Mouse (Mus musculus) neural tube, embryonic 14.5 days (tissue): ENCODE data around the gene Abhd4. TPM values are rescaled to one million over a fixed set of nuclear protein-coding genes. Genes with fewer than 3 reads are reported as not detected.

Experiments used
- ATAC-seq: fragments of 200-750 bp; cut with Nextera tagmentation; 2 replicates; pipeline ENCODE4 v1.8.0; 2017; ENCODE audit warnings: low read depth, mild to moderate bottlenecking, moderate TSS enrichment, moderate library complexity
- H3K27ac ChIP-seq: fragments of 300-500 bp; sonication (generic); 2 replicates; pipeline ENCODE4 v1.5.1; 2014; ENCODE audit warnings: low read depth, mild to moderate bottlenecking, control low read depth, low read length, moderate library complexity, mixed read lengths
- H3K27me3 ChIP-seq: fragments of 300-500 bp; sonication (generic); 2 replicates; pipeline ENCODE4 v1.6.1; 2014; ENCODE audit warnings: low read length; ENCODE audit not compliant: control insufficient read depth, insufficient read depth
- H3K36me3 ChIP-seq: fragments of 300-500 bp; sonication (generic); 2 replicates; pipeline ENCODE4 v1.6.1; 2014; ENCODE audit warnings: low read length, mixed read lengths; ENCODE audit not compliant: control insufficient read depth, insufficient read depth
- H3K4me1 ChIP-seq: fragments of 300-500 bp; sonication (generic); 2 replicates; pipeline ENCODE4 v1.6.1; 2014; ENCODE audit warnings: low read length; ENCODE audit not compliant: control insufficient read depth, insufficient read depth
- H3K4me2 ChIP-seq: fragments of 300-500 bp; sonication (generic); 2 replicates; pipeline ENCODE4 v1.6.1; 2014; ENCODE audit warnings: mild to moderate bottlenecking, low read depth, low read length, control low read depth
- H3K4me3 ChIP-seq: fragments of 300-500 bp; sonication (generic); 2 replicates; pipeline ENCODE4 v1.5.1; 2014; ENCODE audit warnings: low read depth, low read length, control low read depth, mixed read lengths
- H3K9ac ChIP-seq: fragments of 300-500 bp; sonication (generic); replicated peaks from 2 replicates; pipeline ENCODE4 v1.6.1; 2014; ENCODE audit warnings: low read depth, mild to moderate bottlenecking, control low read depth, low read length, mixed read lengths
- H3K9me3 ChIP-seq: fragments of 300-500 bp; sonication (generic); 2 replicates; pipeline ENCODE4 v1.6.1; 2016; ENCODE audit warnings: low read length; ENCODE audit not compliant: control insufficient read depth
- WGBS: fragments of 180-500 bp; shearing (Covaris S2); extraction: QIAGEN DNeasy Blood & Tissue Kit; methylation state at CpG from one replicate; pipeline ENCODE4 v1.1.7; 2014; 5-methylcytosine and 5-hydroxymethylcytosine counted together
- polyA plus RNA-seq: library from polyadenylated mRNA; unstranded; fragments of >200 nt; fragmentation: Nextera tagmentation; extraction: Ambion mirVana; gene quantifications from 2 replicates; pipeline ENCODE4 v1.2.1, GENCODE M21; 2014

Abhd4 gene
- polyA plus RNA-seq, 1 experiment from 2014 or later: 57.4 TPM

DNA sequence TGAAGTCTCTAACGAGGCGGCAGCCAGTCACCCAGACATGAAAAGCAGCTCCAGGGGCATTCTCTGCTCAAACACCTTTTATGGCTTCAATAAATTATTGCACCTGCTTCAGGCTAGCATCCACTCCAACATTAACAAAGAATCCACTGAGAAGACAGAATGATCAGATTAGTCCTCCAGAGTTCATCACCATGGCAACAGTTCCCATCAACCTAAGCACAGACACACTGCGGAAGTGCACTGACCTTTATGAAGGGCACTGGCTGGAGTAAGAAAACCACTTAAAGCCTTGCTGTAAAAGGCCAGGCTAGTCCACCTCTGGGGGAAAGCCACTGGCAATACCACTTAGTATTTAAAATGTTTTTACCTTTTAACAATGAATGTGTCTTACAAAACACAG lies 9.8 kb upstream of the Abhd4 start:
- peak overlapping the region; percentile 68; the same call in 1 of the 2 replicates for H3K27ac ChIP-seq
- H3K36me3 ChIP-seq: peaks cover 21% of the 10 kb centered on the region
- H3K9me3 ChIP-seq: no peaks in the 10 kb centered on the region
- 10% methylated on average over 3 of the region's 3 CpGs for WGBS
- H3K4me1 ChIP-seq: peaks cover 9% of the 10 kb centered on the region; the same call in 1 of the 2 replicates
- H3K27me3 ChIP-seq: no peaks in the 10 kb centered on the region
- no peak overlapping the region for H3K4me2 ChIP-seq
- peak; percentile 82 for ATAC-seq
- no peak overlapping the region for H3K9ac ChIP-seq
- H3K4me3 ChIP-seq: no peak overlapping the region

DNA sequence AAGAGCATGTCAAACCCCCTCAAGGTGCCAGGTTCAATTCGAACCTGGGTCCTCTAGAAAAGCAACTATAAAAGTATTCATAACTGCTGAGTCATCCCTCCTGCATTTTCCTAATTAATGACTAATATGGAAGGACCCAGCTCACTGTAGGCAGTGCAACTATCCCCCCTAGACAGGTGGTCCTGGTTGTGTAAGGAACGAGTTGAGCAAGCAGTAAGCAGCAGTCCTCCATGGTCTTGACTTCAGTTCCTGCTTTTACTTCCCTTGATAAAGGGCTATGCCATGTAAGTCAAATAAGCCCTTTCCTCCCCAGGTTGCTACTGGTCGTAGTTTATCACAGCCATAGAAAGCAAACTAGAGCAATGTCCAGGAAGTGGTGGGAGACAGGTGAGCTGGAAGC lies 7.8 kb upstream of the Abhd4 start:
- Histone ChIP-seq H3K9ac (no peak overlapping the region), H3K9me3 (no peaks in the 10 kb centered on the region), H3K36me3 (peaks cover 14% of the 10 kb centered on the region), H3K4me2 (no peak overlapping the region), H3K27ac (no peak overlapping the region), H3K27me3 (no peaks in the 10 kb centered on the region), H3K4me1 (peaks cover 29% of the 10 kb centered on the region), H3K4me3 (no peak overlapping the region)
- no peak for ATAC-seq
- 91% methylated on average over 3 of the region's 3 CpGs for WGBS

DNA sequence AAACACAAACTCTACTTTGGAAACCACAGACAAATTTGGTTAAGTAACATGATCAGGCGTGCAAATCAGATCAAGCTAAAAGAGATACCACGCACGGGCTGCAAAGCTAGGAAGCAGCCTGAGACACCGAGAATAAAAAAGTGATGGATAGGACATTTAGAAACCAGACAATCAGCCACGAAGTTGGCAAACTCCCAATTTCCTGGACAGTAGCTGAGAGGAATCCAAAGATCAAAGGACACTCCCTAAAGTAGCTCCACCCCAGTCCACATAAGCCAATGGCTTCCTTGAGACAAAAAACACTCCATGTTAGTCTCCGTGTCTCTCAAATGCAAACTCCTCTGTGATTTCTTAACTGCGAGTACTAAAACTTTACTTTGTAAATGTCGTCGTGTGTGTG lies 4.7 kb upstream of the Abhd4 start:
- peaks cover 34% of the 10 kb centered on the region for H3K4me1 ChIP-seq
- no peak overlapping the region for H3K27ac ChIP-seq
- no peaks in the 10 kb centered on the region for H3K36me3 ChIP-seq
- H3K9ac ChIP-seq: no peak overlapping the region
- 59% methylated on average over 9 of the region's 9 CpGs for WGBS
- no peaks in the 10 kb centered on the region for H3K27me3 ChIP-seq
- H3K4me2 ChIP-seq: peak overlapping the region; percentile 21; the same call in 1 of the 2 replicates
- H3K9me3 ChIP-seq: no peaks in the 10 kb centered on the region
- ATAC-seq: no peak
- no peak overlapping the region for H3K4me3 ChIP-seq

DNA sequence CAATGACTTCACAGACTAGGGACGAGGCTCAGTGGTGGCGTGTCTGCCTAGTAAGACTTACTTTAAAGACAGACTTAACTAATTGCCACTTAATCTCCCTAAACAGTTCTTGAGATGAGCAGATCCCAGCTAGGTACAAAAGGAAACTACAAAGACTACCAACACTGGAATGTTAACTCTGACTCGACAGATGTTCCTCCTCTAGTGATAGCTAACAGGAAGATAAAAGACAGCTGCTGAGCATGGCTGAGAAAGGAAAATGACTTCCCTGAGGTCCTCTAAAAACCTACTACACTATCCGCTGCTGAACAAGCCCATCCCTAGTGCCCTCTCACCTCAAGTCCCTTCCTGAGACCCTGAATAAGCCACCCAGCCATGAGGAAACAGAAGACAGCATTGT lies 3.9 kb upstream of the Abhd4 start:
- Histone ChIP-seq H3K9ac (no peak overlapping the region), H3K4me1 (peaks cover 34% of the 10 kb centered on the region), H3K27ac (no peak overlapping the region), H3K4me2 (peak overlapping the region; percentile 7; the same call in 1 of the 2 replicates), H3K4me3 (no peak overlapping the region), H3K27me3 (no peaks in the 10 kb centered on the region), H3K36me3 (no peaks in the 10 kb centered on the region), H3K9me3 (no peaks in the 10 kb centered on the region)
- no peak for ATAC-seq
- 32% methylated on average over 4 of the region's 4 CpGs for whole genome bisulfite sequencing

DNA sequence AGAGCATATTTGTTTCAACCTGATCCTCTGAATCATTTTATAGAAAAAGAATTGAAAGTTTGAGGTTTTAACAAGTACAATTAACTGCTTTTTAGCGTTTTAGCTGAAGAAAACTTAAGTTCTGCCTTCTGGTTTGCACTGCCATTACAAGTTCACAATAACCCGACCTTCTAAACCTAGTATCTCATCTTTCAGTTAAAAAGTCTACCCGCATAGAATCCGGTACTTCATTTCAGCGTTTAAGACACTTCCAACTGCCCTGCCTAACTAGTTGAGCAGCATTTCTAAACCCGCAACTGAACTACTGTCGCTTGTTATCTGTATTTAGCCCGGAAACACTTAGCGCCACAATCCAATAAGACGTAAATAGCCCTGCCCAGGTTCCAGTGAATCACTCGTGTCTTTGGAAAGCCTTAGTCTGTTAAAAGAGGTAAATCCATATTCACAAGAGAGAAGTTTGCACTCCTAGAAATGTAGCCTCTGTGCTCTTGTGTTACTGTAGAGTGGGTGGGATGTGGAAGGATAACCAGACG lies 748 bp downstream of the Abhd4 start:
- H3K4me3 ChIP-seq: peak overlapping the region; percentile 69
- H3K4me2 ChIP-seq: peak overlapping the region; percentile 50
- no peak for ATAC-seq
- H3K9ac ChIP-seq: no peak overlapping the region
- H3K4me1 ChIP-seq: peaks cover 31% of the 10 kb centered on the region
- H3K36me3 ChIP-seq: no peaks in the 10 kb centered on the region
- 71% methylated on average over 12 of the region's 12 CpGs for WGBS
- no peak overlapping the region for H3K27ac ChIP-seq
- no peaks in the 10 kb centered on the region for H3K9me3 ChIP-seq
- no peaks in the 10 kb centered on the region for H3K27me3 ChIP-seq

DNA sequence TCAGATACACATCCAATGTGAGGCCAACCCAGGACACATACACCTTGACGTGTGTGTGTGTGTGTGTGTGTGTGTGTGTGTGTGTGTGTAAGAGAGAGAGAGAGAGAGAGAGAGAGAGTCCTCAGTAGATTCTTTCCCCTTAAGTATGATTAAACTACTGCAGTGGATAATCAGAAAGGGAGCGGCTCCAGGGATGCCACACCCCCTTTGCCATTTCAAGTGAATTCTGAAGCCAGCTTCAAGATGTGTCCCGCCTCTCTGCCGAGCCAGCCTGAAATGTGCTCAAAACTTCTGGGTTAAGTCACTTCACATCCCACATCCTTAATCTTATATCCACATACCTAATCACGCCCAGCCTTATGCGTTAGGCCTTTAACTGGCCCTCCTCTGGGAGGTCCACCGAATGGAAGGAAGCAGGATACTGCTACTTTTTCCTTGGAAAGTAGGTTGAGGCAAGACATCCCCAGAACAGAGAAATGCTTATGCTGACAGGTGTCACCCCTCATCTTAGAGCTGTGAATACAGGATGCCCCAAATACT lies 4.2 kb downstream of the Abhd4 start:
- WGBS: 72% methylated on average over 7 of the region's 7 CpGs
- no peak overlapping the region for H3K4me3 ChIP-seq
- H3K4me2 ChIP-seq: no peak overlapping the region

DNA sequence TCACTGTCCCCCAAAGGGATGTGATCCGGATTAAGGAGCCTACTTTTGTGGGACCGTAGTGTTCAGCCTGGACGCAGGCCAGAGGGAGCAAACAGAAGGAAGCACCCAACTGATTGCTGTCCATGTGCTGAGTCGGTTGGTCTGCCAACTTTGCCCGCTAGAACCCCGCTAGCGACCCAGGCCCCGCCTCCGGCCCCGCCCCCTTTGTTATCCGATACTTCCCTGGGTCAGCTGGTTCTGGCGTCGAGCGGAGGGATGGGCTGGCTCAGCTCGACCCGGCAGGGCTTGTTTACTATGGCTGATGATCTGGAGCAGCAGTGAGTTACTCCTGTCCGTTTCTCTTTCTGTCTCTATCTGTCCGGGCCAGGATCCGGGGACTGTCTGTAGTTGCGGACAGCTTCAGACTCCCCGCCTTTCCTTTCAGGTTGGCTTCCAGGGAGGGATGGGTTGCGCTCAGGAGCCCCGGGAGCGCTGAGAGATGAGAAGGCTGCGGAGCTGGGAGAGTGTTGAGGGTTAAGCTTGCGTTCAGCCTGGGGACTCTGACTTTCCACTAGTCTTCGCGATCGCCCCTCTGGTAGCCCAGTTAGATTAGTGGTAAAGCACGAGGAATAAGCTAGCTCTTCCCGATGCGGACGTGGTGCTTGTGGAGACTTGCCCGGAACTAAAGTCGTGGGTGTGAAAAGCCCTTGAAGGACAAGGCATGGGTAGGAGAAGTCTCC lies 5.2 kb downstream of the Abhd4 start:
- under 1% methylated on average over 35 of the region's 35 CpGs for WGBS
- Histone ChIP-seq H3K4me3 (peak overlapping the region; percentile 44), H3K9ac (peak overlapping the region; percentile 49), H3K4me2 (peak overlapping the region; percentile 71), H3K4me1 (0 out of 2 replicates have a peak, but pooled peaks cover 3% of the 10 kb centered on the region), H3K27ac (0 out of 2 replicates have a peak overlapping the region, but pooled peaks have one; percentile 23), H3K36me3 (no peaks in the 10 kb centered on the region), H3K9me3 (no peaks in the 10 kb centered on the region), H3K27me3 (no peaks in the 10 kb centered on the region)
- ATAC-seq: peak; percentile 91

More for the DNA sequence above, 4.2 kb downstream of the Abhd4 start:
- ATAC-seq: no peak
- H3K9me3 ChIP-seq: no peaks in the 10 kb centered on the region
- H3K36me3 ChIP-seq: no peaks in the 10 kb centered on the region
- H3K27me3 ChIP-seq: no peaks in the 10 kb centered on the region
- H3K27ac ChIP-seq: no peak overlapping the region
- H3K9ac ChIP-seq: no peak overlapping the region
- H3K4me1 ChIP-seq: 0 out of 2 replicates have a peak, but pooled peaks cover 3% of the 10 kb centered on the region

DNA sequence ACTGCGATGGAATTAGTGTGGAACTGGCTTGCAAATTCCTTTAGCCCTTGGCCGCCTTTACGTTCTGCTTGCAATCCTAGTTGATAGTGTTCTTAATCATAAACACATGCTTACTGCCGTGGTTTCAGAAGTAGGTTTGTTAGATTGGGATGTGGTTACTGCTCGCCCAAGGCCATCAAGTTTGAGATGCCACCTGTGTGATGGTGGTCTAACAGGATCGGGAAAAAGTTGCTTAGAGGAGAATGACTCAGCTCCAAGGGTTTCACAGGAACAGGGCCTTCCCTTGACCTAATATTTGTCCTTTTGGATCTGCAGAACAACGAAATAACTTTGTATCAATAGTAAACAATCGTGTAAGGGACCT lies 5.7 kb downstream of the Abhd4 start:
- H3K27me3 ChIP-seq: no peaks in the 10 kb centered on the region
- peak overlapping the region; percentile 44 for H3K4me3 ChIP-seq
- H3K4me2 ChIP-seq: peak overlapping the region; percentile 71
- H3K27ac ChIP-seq: 0 out of 2 replicates have a peak overlapping the region, but pooled peaks have one; percentile 23
- no peaks in the 10 kb centered on the region for H3K36me3 ChIP-seq
- H3K4me1 ChIP-seq: 0 out of 2 replicates have a peak, but pooled peaks cover 3% of the 10 kb centered on the region
- ATAC-seq: no peak
- H3K9me3 ChIP-seq: no peaks in the 10 kb centered on the region
- WGBS: 27% methylated on average over 8 of the region's 8 CpGs
- peak overlapping the region; percentile 49 for H3K9ac ChIP-seq

DNA sequence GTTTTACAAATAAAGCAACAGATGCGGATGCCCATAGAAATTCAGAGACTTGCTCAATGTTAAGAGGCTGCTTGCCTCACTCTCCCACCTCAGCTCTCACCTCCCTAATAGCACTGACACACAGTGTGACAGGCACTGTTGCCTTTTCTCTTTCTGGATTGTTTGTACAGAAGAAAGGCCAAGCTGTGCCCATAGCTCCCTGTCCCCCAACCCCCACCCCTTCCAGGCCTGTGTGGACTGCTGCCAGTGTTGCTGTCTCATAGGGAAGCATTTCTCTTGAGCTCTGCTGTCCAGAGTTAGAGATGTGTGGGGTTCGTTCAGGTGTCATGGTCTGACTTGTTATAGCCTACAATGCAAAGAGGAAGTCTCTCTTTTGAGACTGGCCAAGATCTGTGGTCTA lies 6.2 kb downstream of the Abhd4 start:
- Histone ChIP-seq H3K27me3 (no peaks in the 10 kb centered on the region), H3K4me2 (peak overlapping the region; percentile 71), H3K9me3 (no peaks in the 10 kb centered on the region), H3K36me3 (no peaks in the 10 kb centered on the region), H3K4me3 (no peak overlapping the region), H3K9ac (no peak overlapping the region), H3K4me1 (0 out of 2 replicates have a peak, but pooled peaks cover 3% of the 10 kb centered on the region), H3K27ac (no peak overlapping the region)
- WGBS: 64% methylated on average over 2 of the region's 2 CpGs
- ATAC-seq: no peak
